Mouse (Mus musculus) G1E-ER4 (cell line): ENCODE data around the gene Fam163b. TPM values are rescaled to one million over a fixed set of nuclear protein-coding genes. Genes with fewer than 3 reads are reported as not detected.

Experiments
- GATA1 ChIP-seq: IDR thresholded peaks from one replicate; pipeline ENCODE4 v1.8.0; 2012; ENCODE audit warnings: low read length, inconsistent platforms
- polyA plus RNA-seq: library from polyadenylated mRNA; stranded (reverse); fragments of >175 nt; gene quantifications from 2 replicates; pipeline ENCODE4 v1.2.3, GENCODE M21; 2012

Gene Fam163b
- polyA plus RNA-seq, 1 experiment = not detected

- no peak for TF ChIP-seq GATA1
Measured at GRCm38 (mm10) chr2:27079152-27079584, 63.1 kb downstream of the Fam163b start, which contains the start of gene Adamtsl2. Gene Adamtsl2, plus strand, starts transcription at chr2:27079379.

GRCm38 (mm10) chr2:27078312-27078711 lies 64.0 kb downstream of the Fam163b start:
- TF ChIP-seq GATA1 = no peak

GRCm38 (mm10) chr2:27077655-27078244 lies 64.5 kb downstream of the Fam163b start:
- TF ChIP-seq GATA1 = no peak

- no peak for TF ChIP-seq GATA1
Measured at GRCm38 (mm10) chr2:27075485-27075884, 66.8 kb downstream of the Fam163b start.

- TF ChIP-seq GATA1 = no peak
Measured at GRCm38 (mm10) chr2:27074804-27075203, 67.5 kb downstream of the Fam163b start.

GRCm38 (mm10) chr2:27073407-27073806 lies 68.9 kb downstream of the Fam163b start:
- no peak for TF ChIP-seq GATA1

GRCm38 (mm10) chr2:27071978-27072377 lies 70.3 kb downstream of the Fam163b start, which contains the start of gene Mymk:
Gene Mymk, minus strand, starts transcription at chr2:27072179.
- TF ChIP-seq GATA1 = no peak

- no peak for TF ChIP-seq GATA1
Measured at GRCm38 (mm10) chr2:27071137-27071536, 71.2 kb downstream of the Fam163b start.

GRCm38 (mm10) chr2:27070247-27070813 lies 72.0 kb downstream of the Fam163b start:
- TF ChIP-seq GATA1 = no peak

- TF ChIP-seq GATA1 = no peak
Measured at GRCm38 (mm10) chr2:27069646-27070045, 72.6 kb downstream of the Fam163b start.

- TF ChIP-seq GATA1 = no peak
Measured at GRCm38 (mm10) chr2:27067996-27068395, 74.3 kb downstream of the Fam163b start.

GRCm38 (mm10) chr2:27067124-27067523 lies 75.2 kb downstream of the Fam163b start:
- no peak for TF ChIP-seq GATA1

Other genes with a start within 250 kb of the Fam163b start
- gene Surf6, start 239.6 kb downstream of the Fam163b start, polyA plus RNA-seq = 45.0 and 48.3 TPM in 2 replicates
- 73.5 and 98.3 TPM in 2 replicates for gene Med22, start 231.8 kb downstream of the Fam163b start, polyA plus RNA-seq
- 4,629 and 5,493 TPM in 2 replicates for gene Rpl7a, start 231.7 kb downstream of the Fam163b start, polyA plus RNA-seq
- 5.4 and 11.8 TPM in 2 replicates for gene Surf2, start 226.1 kb downstream of the Fam163b start, polyA plus RNA-seq
- gene Surf1, start 226.0 kb downstream of the Fam163b start, polyA plus RNA-seq = 39.8 and 43.6 TPM in 2 replicates
- 90.3 and 93.6 TPM in 2 replicates for gene Surf4, start 208.6 kb downstream of the Fam163b start, polyA plus RNA-seq
- gene Stkld1, start 208.4 kb downstream of the Fam163b start, polyA plus RNA-seq = 0.03 and 0.04 TPM in 2 replicates
- gene Rexo4, start 178.1 kb downstream of the Fam163b start, polyA plus RNA-seq = 126 and 145 TPM in 2 replicates
- not detected in 2 replicates for gene Adamts13, start 169.1 kb downstream of the Fam163b start, polyA plus RNA-seq
- 9.2 and 11.8 TPM in 2 replicates for gene Cacfd1, start 132.6 kb downstream of the Fam163b start, polyA plus RNA-seq
- gene Slc2a6, start 114.5 kb downstream of the Fam163b start, polyA plus RNA-seq = not detected in 2 replicates
- gene Mymk, start 70.3 kb downstream of the Fam163b start, polyA plus RNA-seq = not detected in 2 replicates
- not detected in 2 replicates for gene Adamtsl2, start 63.1 kb downstream of the Fam163b start, polyA plus RNA-seq
- not detected in 2 replicates for gene Dbh, start 22.7 kb upstream of the Fam163b start, polyA plus RNA-seq
- not detected in 2 replicates for gene Sardh, start 105.8 kb upstream of the Fam163b start, polyA plus RNA-seq